Mouse (Mus musculus) midbrain, embryonic 11.5 days (tissue): ENCODE measurements around the gene Akap8l. TPM values are rescaled to one million over a fixed set of nuclear protein-coding genes. Genes with fewer than 3 reads are reported as not detected.

Source experiments
- ATAC-seq: fragments of 200-750 bp; cut with Nextera tagmentation; 2 replicates; pipeline ENCODE4 v1.8.0; 2017; ENCODE audit warnings: moderate TSS enrichment, moderate library complexity; ENCODE audit not compliant: low FRiP score
- DNase-seq: peaks from one replicate; pipeline ENCODE4 v3.0.0; 2015; ENCODE audit warnings: low spot score; ENCODE audit errors: missing footprints
- H3K27ac ChIP-seq: fragments of 300-500 bp; sonication (generic); 2 replicates; pipeline ENCODE4 v1.5.1; 2014; ENCODE audit warnings: low read depth, low read length
- H3K27me3 ChIP-seq: fragments of 300-500 bp; sonication (generic); 2 replicates; pipeline ENCODE4 v1.6.1; 2014; ENCODE audit warnings: mild to moderate bottlenecking, low read length, moderate library complexity, mixed read lengths; ENCODE audit not compliant: control insufficient read depth, insufficient read depth
- H3K36me3 ChIP-seq: fragments of 300-500 bp; sonication (generic); 2 replicates; pipeline ENCODE4 v1.6.1; 2014; ENCODE audit warnings: mild to moderate bottlenecking, low read length, moderate library complexity, mixed read lengths; ENCODE audit not compliant: control insufficient read depth, insufficient read depth
- H3K4me1 ChIP-seq: fragments of 300-500 bp; sonication (generic); 2 replicates; pipeline ENCODE4 v1.6.1; 2014; ENCODE audit warnings: low read length; ENCODE audit not compliant: control insufficient read depth, insufficient read depth
- H3K4me2 ChIP-seq: fragments of 300-500 bp; sonication (generic); 2 replicates; pipeline ENCODE4 v1.6.1; 2014; ENCODE audit warnings: mild to moderate bottlenecking, moderate library complexity
- H3K4me3 ChIP-seq: fragments of 300-500 bp; sonication (generic); 2 replicates; pipeline ENCODE4 v1.5.1; 2014; ENCODE audit warnings: low read depth, low read length
- H3K9ac ChIP-seq: fragments of 300-500 bp; sonication (generic); 2 replicates; pipeline ENCODE4 v1.6.1; 2014; ENCODE audit warnings: low read length
- H3K9me3 ChIP-seq: fragments of 300-500 bp; sonication (generic); 2 replicates; pipeline ENCODE4 v1.6.1; 2016; ENCODE audit warnings: low read length; ENCODE audit not compliant: control insufficient read depth
- WGBS: fragments of 180-500 bp; shearing (Covaris S2); extraction: QIAGEN DNeasy Blood & Tissue Kit; methylation state at CpG from one replicate; pipeline ENCODE4 v1.1.7; 2014; 5-methylcytosine and 5-hydroxymethylcytosine counted together
- polyA plus RNA-seq: library from polyadenylated mRNA; unstranded; fragments of >200 nt; fragmentation: Nextera tagmentation; extraction: Ambion mirVana; gene quantifications from 2 replicates; pipeline ENCODE4 v1.2.1, GENCODE M21; 2014

Akap8l gene
- polyA plus RNA-seq, 1 experiment from 2014 or later: 67.1 TPM

DNA sequence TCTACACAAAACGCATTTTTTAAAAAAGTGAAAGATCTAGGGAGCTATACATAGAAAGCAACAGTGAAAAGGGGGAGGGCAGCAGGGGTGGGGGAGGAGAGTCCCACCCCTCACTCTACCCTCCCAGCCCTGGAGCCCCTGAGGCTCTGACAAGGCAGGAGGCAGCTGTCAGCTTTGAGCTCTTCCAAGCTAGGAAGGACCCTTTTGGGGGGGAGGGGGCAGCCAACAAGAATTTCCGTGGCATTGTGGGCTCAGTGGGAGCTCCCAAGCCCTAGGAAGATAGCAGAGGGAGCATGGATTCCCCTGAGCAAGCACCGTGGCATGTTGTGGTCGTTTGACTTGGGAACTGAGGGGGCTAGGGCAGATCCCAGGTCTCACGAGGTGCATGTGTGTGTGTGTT is 3.8 kb upstream of the Akap8l start:
- Histone ChIP-seq H3K4me1 (peaks cover 6% of the 10 kb centered on the region), H3K36me3 (peaks cover 30% of the 10 kb centered on the region), H3K27me3 (no peaks in the 10 kb centered on the region), H3K4me2 (no peak overlapping the region), H3K9ac (no peak overlapping the region), H3K9me3 (no peaks in the 10 kb centered on the region), H3K4me3 (no peak overlapping the region), H3K27ac (no peak overlapping the region)
- ATAC-seq (no peak), DNase-seq (no peak)
- 47% methylated on average over 5 of the region's 5 CpGs for WGBS

DNA sequence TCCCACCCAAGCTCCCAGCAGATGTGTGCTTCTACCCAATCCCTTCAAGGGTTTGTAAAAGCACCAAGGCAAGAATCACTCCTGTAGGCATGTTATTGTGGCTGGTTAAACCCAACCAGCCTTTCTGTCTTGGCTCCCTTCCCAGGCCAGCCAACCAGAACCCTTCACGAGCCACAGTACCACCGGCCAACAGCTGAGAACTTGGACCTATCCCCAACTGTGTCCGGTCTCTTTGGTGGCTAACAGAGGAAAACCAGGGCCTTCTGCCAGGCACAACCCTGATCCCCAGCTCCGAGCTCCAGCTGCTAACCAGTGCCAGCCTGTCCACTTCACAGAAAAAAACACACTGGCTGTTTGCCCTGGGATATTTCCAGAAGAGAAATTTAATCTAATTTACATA is 3.3 kb upstream of the Akap8l start:
- Histone ChIP-seq H3K4me1 (peaks cover 8% of the 10 kb centered on the region), H3K9ac (no peak overlapping the region), H3K36me3 (peaks cover 24% of the 10 kb centered on the region), H3K4me2 (no peak overlapping the region), H3K4me3 (no peak overlapping the region), H3K27ac (no peak overlapping the region), H3K9me3 (no peaks in the 10 kb centered on the region), H3K27me3 (no peaks in the 10 kb centered on the region)
- ATAC-seq (no peak), DNase-seq (peak; percentile 69)
- WGBS: 68% methylated on average over 4 of the region's 4 CpGs

DNA sequence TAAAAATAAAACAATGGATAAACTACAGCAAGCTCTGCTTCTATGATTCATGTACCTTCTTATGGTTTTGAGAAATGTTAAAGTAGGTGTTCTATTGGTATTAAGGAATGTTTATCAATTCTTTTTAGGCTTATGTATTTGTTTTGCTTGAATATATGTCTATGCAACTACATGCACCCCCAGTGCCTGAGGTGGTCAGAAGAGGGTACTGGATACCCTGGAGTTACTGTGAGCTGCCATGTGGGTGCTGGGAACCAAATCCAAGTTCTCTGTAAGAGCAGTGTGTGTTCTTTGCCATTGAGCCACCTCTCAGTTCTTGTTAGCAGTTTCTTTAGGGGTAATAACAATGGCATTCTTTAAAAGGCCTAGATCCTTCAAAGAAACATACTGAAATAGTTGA is 1.3 kb upstream of the Akap8l start:
- no peaks in the 10 kb centered on the region for H3K9me3 ChIP-seq
- H3K4me1 ChIP-seq: peaks cover 8% of the 10 kb centered on the region
- no peak overlapping the region for H3K4me3 ChIP-seq
- peaks cover 12% of the 10 kb centered on the region; the same call in 1 of the 2 replicates for H3K36me3 ChIP-seq
- DNase-seq (peak; percentile 75), ATAC-seq (no peak)
- H3K27me3 ChIP-seq: no peaks in the 10 kb centered on the region
- no peak overlapping the region for H3K27ac ChIP-seq
- H3K4me2 ChIP-seq: no peak overlapping the region
- no peak overlapping the region for H3K9ac ChIP-seq

DNA sequence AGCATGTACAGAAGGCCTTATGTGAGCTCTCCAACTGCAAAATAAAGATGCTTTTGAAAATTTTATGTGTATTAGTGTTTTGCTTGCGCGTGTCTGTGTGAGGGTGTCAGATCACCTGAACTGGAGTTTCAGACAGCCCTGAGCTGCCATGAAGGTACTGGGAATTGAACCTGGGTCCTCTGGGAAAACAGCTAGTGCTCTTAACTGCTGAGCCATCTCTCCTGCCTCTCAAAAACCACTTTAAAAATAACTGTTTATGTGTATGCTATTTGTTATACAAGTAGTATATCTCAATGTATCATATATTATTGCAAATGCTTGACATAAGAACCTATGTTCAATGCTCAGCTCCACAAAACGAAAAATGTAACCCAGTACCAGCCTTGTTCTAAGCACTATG is 862 bp upstream of the Akap8l start:
- H3K4me2 ChIP-seq: peak overlapping the region; percentile 66

DNA sequence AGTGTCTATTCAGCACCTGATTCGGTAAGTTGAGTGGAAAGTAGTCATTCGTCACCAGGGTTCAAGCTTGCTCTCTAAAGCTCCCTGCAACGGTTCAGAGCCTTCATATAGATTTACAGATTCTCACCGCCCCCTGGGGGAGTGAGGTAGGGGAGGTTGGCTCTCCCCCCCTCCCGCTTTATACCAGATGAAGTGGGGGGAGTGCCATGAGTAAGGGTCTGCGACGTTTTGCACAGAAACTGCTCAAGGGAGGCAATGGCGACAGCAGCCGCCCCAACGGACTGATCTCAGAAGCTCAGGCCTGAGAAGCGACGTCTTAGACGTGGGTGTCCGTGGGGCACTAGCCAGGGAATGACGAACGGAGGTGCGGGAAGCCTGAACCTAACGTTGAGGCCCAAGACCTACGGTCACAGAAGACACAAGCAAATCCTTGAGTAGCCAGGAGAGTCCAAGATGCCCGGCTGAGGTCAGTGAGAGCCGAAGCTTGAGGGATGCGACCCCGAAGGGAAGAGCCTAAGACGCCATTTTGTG is 491 bp downstream of the Akap8l start:
- WGBS: under 1% methylated on average over 24 of the region's 24 CpGs
- Histone ChIP-seq H3K4me2 (peak overlapping the region; percentile 66), H3K4me1 (peaks cover 8% of the 10 kb centered on the region), H3K4me3 (peak overlapping the region; percentile 65), H3K27ac (peak overlapping the region; percentile 22; the same call in 1 of the 2 replicates), H3K27me3 (no peaks in the 10 kb centered on the region), H3K9me3 (no peaks in the 10 kb centered on the region), H3K9ac (peak overlapping the region; percentile 73), H3K36me3 (peaks cover 5% of the 10 kb centered on the region; the same call in 1 of the 2 replicates)
- peak; percentile 2; the same call in 1 of the 2 replicates for ATAC-seq
- no peak for DNase-seq

More for the DNA sequence above, 862 bp upstream of the Akap8l start:
- Histone ChIP-seq H3K27ac (no peak overlapping the region), H3K36me3 (peaks cover 8% of the 10 kb centered on the region; the same call in 1 of the 2 replicates), H3K4me1 (peaks cover 8% of the 10 kb centered on the region), H3K27me3 (no peaks in the 10 kb centered on the region), H3K4me3 (no peak overlapping the region), H3K9ac (no peak overlapping the region), H3K9me3 (no peaks in the 10 kb centered on the region)
- DNase-seq: peak; percentile 68
- no peak for ATAC-seq
- 77% methylated on average over 3 of the region's 3 CpGs for WGBS

DNA sequence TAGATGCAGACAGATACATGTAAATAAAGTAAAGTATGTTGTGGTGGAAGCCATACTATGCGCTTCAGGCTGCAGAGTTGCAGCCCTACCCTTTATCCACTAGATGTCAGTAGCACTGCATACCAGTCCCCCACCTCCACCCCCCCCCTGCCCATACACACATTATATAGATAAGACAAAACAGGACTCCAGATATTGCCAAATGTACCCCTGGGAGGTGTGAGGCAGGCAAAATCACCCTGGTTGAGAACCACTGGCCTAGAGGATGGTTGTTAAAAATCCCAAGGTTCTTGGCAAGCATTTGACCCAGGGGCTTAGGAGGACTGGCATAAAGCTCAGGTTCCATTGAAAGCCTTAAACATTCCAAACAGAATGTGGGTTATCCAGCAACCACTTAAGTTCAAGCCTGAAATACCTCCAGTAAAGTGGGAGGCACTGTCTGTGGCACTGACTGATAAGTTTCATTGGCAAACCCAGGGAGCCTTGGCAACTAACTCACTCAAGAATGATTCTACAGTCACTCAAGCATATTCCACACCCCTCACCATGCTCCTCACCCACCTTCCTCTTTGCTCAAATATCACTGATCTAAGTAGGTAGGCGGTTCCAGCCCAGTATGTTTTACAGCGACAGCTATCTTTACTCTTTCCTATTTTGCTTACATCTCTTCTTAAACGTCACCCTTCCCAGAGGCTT is 1.2 kb downstream of the Akap8l start:
- 19% methylated on average over 4 of the region's 4 CpGs for WGBS
- ATAC-seq (no peak), DNase-seq (peak; percentile 91)
- H3K4me3 ChIP-seq: peak overlapping the region; percentile 65
- H3K27me3 ChIP-seq: no peaks in the 10 kb centered on the region
- H3K36me3 ChIP-seq: peaks cover under 1% of the 10 kb centered on the region; the same call in 1 of the 2 replicates
- H3K4me1 ChIP-seq: peaks cover 7% of the 10 kb centered on the region
- H3K9me3 ChIP-seq: no peaks in the 10 kb centered on the region
- H3K9ac ChIP-seq: peak overlapping the region; percentile 73; the same call in 1 of the 2 replicates
- peak overlapping the region; percentile 66 for H3K4me2 ChIP-seq
- no peak overlapping the region for H3K27ac ChIP-seq

DNA sequence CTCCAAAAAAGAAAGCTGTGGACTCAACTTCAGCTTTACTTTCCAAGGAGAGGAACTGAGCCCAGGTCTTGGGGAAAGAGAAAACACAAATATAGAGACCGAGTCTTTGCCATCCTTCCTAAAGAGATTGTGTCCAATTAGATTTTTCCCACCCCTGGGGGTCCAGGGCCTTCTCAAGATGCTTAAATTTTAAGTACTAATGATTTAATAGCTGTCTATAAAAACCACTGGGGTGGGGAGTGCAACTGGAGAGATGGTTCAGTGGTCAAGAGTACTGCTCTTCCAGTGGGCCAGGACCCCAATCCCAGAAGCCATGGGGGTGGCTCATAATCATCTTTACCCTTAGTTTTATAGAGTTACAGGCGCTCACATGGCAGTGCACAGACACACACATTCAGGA is 2.0 kb downstream of the Akap8l start:
- no peak overlapping the region for H3K9ac ChIP-seq
- no peak overlapping the region for H3K4me2 ChIP-seq
- DNase-seq: peak; percentile 64
- peaks cover 6% of the 10 kb centered on the region; the same call in 1 of the 2 replicates for H3K4me1 ChIP-seq
- H3K36me3 ChIP-seq: no peaks in the 10 kb centered on the region
- ATAC-seq: no peak
- H3K4me3 ChIP-seq: no peak overlapping the region
- H3K9me3 ChIP-seq: no peaks in the 10 kb centered on the region
- WGBS: 93% methylated on average over 2 of the region's 2 CpGs
- H3K27me3 ChIP-seq: no peaks in the 10 kb centered on the region
- H3K27ac ChIP-seq: no peak overlapping the region

DNA sequence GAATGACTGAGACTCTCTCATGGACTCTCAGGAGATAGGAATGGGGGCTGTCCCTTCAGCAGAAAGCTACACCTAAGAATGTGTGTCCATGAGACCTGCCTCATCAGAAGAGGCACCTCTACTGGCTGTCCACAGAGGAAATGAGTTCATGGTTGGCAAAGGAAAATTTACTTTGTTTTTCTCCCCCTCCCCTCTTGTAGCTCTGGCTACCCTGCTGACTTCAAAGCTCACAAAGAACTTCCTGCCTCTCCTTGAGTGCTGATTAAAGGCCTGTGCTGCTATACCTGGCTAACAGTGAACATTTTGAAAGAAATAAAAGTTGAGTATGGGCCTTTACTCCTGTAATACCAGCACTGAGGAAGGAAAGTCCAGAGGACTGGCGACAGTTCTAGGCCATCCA is 9.3 kb downstream of the Akap8l start:
- Histone ChIP-seq H3K9ac (no peak overlapping the region), H3K27me3 (no peaks in the 10 kb centered on the region), H3K4me2 (no peak overlapping the region), H3K4me3 (no peak overlapping the region), H3K9me3 (no peaks in the 10 kb centered on the region), H3K27ac (no peak overlapping the region), H3K4me1 (no peaks in the 10 kb centered on the region), H3K36me3 (peaks cover 6% of the 10 kb centered on the region)
- ATAC-seq (no peak), DNase-seq (peak; percentile 45)
- 94% methylated on average over 1 of the region's 1 CpGs for WGBS

DNA sequence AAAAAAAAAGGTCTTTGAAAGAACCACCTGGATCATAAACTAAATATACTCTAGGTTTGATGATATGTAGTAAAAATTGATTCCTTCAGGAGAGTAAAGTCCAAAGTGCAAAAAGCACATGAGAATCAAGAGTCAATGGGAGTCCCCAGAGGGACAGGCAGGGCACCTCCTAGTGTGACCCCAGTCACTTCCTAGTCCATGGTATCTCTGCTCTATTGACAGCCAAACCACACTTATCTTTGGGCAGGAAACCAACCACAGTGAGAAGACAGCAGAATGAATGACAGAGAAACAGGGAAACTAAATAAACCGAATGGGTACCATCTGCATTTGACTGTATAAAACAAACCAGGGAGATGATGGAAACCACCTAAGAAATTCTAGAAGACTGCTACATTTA is 10.3 kb downstream of the Akap8l start:
- ATAC-seq: no peak

More for the DNA sequence above, 10.3 kb downstream of the Akap8l start:
- Histone ChIP-seq H3K9me3 (no peaks in the 10 kb centered on the region), H3K9ac (no peak overlapping the region), H3K4me3 (no peak overlapping the region), H3K36me3 (peaks cover 12% of the 10 kb centered on the region), H3K4me2 (no peak overlapping the region), H3K27me3 (no peaks in the 10 kb centered on the region), H3K4me1 (no peaks in the 10 kb centered on the region), H3K27ac (no peak overlapping the region)
- WGBS: 97% methylated on average over 1 of the region's 1 CpGs
- peak; percentile 31 for DNase-seq
